Mouse (Mus musculus): ENCODE data around the gene Rpusd4.

The Rpusd4 gene

DNA sequence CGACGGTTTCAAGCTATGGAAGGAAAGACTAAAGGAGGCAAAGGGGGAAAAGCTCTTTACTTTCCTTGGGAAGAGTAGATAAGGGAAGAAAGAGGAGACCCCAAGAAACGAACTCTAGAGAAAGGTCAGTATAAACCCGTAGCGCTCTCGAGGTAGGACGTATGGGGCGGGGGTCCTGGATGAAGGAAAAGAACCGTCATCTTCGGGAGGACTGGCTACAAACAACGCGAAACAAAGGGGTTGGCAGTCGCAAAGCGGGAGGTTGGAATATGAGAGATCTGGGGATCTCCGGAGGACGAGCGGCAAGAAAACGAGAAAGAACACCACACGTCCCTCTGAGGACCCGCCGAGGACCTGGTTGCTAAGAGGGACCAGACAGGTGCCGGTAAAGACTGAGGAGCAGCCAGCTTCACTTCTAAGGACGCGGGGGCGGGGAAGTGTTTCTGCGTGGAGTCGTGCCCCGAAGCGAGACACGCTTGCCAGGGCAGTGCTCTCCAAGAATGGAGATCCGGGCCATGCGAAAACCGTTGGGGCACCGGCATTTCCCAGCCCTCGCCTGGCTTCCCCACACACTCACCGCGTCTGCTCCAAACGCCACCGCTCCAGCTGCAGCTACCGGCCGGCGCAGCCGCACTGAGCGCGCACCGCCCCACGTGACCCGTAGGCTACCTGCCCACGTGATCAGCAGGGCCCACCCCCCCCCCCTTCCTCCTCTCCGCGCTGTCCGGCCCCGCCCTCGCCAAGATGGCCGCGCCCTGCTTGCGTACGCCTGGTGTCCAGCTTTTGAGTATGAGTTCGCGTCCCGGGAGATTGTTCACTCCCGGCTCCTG lies at the start of gene Rpusd4, which contains the start of gene Fam118b:
Rpusd4 (plus strand) TSS at position 720 of the 830 bp plus-strand sequence.
Fam118b (minus strand) TSS at position 660 of the 830 bp plus-strand sequence.
- in situ Hi-C loops (cut with MboI; ENCODE audit: unreplicated experiment in 2 of 2), result loop anchor here (5.0 to 25.0 kb wide), 2 partner anchors 55 to 1970 kb away; partner anchors contain the start of gene Foxred1 (in 2 of the 2)

GRCm38 (mm10) chr9:35217963-35218362 lies 49.7 kb upstream of the Rpusd4 start:
- in situ Hi-C loops (cut with MboI; ENCODE audit: unreplicated experiment in 2 of 2), result no loop called here

DNA sequence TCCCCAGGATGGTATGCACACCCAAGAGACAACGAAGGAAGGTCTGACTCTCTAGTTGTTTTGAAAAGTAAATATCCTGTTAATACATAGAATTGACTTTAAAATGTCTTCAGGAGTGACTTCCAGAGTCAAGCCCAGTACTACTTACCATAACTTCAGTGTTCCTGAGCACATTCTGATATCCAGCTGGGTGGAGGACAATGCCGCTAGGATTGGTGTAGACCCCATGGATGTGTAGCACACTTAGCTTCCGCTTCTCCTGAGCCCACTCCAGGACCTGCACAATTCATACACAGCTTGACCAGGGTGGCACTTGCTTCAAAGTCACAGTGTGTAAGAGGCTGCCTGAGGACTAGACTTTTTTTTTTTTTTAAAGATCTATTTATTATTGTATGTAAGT lies 44.2 kb upstream of the Rpusd4 start:
- in situ Hi-C loops (cut with MboI; ENCODE audit: unreplicated experiment in 2 of 2), result no loop called here

GRCm38 (mm10) chr9:35228671-35229070 lies 39.0 kb upstream of the Rpusd4 start:
- in situ Hi-C loops (cut with MboI; ENCODE audit: unreplicated experiment in 2 of 2), result no loop called here

- in situ Hi-C loops (cut with MboI; ENCODE audit: unreplicated experiment in 2 of 2), result no loop called here
These were observed 31.7 kb upstream of the Rpusd4 start for GRCm38 (mm10) chr9:35235996-35236395.

DNA sequence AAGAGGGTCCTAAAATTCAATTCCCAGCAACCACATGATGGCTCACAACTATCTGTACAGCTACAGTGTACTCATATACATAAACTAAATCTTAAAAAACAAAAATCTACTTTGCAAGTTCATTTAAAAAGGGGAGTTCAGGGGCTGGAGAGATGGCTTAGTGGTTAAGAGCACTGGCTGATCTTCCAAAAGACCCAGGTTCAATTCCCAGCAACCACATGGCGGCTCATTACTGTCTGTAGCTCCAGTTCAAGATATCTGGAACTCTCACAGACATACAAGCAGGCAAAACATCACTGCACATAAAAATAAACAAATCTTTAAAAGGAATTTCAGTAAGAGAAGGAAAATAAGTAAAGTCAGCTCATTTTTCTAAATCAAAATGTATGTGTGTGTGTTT lies 29.3 kb upstream of the Rpusd4 start:
- in situ Hi-C loops (cut with MboI; ENCODE audit: unreplicated experiment in 2 of 2), result no loop called here

- in situ Hi-C loops (cut with MboI; ENCODE audit: unreplicated experiment in 2 of 2), result no loop called here
These were observed 28.6 kb upstream of the Rpusd4 start for GRCm38 (mm10) chr9:35238915-35239571.

- in situ Hi-C loops (cut with MboI; ENCODE audit: unreplicated experiment in 2 of 2), result no loop called here
These were observed 27.9 kb upstream of the Rpusd4 start for GRCm38 (mm10) chr9:35239734-35240133.

DNA sequence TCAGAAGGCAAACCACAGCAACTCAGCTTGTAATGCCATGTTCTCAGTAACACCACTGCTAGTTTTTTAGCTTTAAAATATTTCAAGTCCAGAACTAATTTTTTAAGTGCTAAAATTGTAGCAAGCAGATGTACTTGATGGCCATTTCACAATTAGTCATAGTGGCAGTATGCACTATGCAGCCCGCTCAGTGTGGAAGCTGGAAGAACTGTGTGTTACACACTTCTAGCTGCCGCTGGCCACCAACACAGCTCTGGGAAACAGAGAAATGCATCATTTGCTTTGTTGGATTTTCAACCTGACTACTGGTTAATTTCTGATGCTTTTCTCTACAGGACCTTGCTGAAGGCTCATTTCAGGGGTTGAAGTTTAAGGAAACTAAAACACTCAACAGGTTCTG lies 20.3 kb upstream of the Rpusd4 start:
- in situ Hi-C loops (cut with MboI; ENCODE audit: unreplicated experiment in 2 of 2), result no loop called here

- in situ Hi-C loops (cut with MboI; ENCODE audit: unreplicated experiment in 2 of 2), result no loop called here
These were observed 18.2 kb upstream of the Rpusd4 start for GRCm38 (mm10) chr9:35249476-35249875.

DNA sequence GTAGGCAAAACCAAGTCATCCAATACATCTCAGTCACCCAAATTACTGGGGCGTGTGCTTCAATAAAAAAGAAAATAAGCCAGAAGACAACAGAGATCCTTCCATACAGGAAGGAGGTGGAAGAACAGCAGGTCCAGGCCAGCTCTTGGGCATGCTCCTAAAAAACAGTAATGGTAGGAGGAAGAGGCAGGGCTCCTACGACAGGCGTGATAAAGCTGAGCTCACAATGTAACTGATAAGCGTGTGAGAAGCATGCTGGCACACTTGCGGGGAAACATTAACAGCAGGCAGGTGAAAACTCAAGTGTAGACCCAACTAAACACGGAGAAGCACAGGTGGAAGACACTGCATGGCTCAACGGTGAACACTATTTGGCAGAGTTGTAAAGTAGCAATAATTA lies 10.3 kb upstream of the Rpusd4 start:
- in situ Hi-C loops (cut with MboI; ENCODE audit: unreplicated experiment in 2 of 2), result loop anchor here (25.0 kb wide), 1 partner anchor 1980 kb away; no protein-coding TSS in a partner anchor

DNA sequence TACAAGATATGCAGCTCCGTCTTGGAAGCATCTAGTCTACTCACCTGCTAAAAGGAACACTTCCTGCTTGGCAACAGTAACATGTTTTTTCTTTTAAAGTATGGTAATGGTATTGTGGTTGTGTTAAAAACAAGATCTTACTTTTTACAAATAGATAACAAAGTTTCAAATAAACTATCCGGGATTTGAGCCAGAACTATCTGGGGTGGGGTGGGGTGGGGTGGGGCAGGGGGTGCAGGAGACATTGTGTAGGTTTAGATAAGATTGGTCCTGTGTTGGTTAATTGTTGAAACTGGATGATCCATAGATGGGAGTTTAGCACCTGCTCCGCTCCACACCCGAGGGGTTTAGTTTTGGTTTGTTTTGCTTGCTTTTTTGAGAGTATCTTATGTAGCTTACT lies 5.2 kb upstream of the Rpusd4 start:
- in situ Hi-C loops (cut with MboI; ENCODE audit: unreplicated experiment in 2 of 2), result loop anchor here (25.0 kb wide), 1 partner anchor 1975 kb away; no protein-coding TSS in a partner anchor

DNA sequence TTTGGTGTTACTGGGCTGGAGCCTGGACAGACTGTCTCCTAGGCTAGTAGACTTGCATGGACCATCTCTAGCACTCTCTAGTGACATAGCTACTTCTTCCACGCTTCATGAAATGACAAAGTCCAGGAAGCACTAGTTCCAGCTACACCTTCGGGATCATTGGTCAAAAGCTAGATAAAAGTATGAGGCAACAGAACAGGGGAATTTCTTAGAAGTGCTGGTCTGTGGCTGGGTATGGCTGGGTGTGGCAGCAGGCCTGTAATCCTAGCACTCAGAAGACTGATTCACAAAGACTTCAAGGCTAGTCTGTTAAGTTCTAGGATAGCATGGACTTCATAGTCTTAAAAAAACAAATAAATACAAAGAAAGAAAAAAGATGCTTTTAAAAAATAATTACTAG lies 4.2 kb upstream of the Rpusd4 start:
- in situ Hi-C loops (cut with MboI; ENCODE audit: unreplicated experiment in 2 of 2), result loop anchor here (25.0 kb wide), 1 partner anchor 1974 kb away; no protein-coding TSS in a partner anchor

DNA sequence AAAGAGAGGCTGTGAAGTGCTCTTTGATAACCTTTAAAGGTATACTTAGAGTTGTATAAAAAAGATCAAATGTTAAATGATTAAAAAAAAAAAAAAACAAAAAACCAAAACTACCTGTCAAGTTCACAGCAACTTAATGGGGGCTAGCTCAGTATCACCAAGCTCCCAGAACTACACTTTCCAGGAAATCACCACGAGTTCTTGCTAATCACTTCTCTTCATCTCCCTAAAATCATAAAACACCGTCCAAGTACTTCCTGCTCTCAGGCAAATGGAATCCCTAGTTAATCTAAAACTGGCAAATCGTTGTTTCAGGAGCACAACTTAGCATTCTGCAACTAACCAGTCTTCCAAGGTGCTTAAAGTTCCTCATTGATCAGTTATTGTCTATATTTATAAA lies 3.2 kb upstream of the Rpusd4 start:
- in situ Hi-C loops (cut with MboI; ENCODE audit: unreplicated experiment in 2 of 2), result loop anchor here (25.0 kb wide), 1 partner anchor 1973 kb away; no protein-coding TSS in a partner anchor

DNA sequence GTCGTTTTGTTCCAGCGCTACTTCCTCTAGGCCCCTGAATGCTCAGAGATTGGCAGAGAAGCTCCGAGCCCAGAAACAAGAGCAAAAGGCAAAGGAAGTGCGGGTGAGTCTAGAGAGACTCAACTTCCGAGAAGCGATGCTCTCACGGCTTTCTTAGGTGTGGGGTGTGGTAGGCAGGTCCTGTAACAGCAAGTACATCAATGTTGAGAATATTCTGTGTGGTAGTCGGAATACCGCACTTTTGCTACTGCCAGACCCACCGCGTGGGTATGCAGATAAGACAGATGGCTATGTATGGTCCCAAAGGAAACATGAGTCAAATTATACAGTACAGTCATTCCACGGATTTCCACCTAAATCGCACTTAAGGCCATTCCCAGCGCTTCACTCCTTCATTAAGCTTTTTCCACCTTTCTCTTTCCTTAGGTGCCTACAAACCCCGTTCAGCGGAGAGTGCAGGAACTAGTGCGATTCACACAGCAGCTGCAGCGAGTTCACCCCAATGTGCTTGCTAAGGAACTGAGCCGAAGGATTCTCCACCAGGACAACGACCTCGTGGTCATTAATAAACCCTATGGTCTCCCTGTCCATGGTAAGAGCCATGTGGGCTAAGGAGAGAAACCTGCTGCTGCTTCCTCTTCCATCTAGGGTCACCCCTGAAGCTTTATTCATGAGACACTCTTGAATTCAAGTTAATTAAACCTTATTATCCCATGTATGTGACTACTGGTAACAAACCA lies 481 bp downstream of the Rpusd4 start:
- in situ Hi-C loops (cut with MboI; ENCODE audit: unreplicated experiment in 2 of 2), result loop anchor here (5.0 to 25.0 kb wide), 2 partner anchors 56 to 1969 kb away; partner anchors contain the start of gene Foxred1 (in 2 of the 2)

DNA sequence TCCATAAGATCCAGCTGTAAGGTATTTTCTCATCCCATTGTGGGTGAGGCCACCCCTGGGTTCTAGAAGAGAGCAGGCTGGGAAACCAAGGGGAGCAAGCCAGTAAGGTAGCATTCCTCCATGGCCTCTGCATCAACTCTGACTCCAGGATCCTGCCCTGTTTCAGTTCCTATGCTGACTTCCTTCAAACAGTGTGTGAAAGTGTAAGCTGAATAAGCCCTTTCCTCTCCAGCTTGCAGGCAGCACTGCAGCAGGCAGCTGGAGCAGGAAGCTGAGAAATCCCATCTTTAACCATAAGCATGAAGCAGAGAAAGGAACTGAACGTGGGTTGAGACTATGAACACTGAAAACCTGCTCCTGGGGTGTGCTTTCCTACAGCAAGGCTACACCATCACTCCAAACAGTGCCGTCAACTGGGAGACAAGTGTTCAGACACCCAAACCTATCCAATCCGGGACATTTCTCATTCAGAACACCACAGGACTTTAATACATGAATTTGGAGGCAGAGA lies 10.2 kb downstream of the Rpusd4 start:
- in situ Hi-C loops (cut with MboI; ENCODE audit: unreplicated experiment in 2 of 2), result loop anchor here (25.0 kb wide), 1 partner anchor 1434 kb away; no protein-coding TSS in a partner anchor

GRCm38 (mm10) chr9:35278451-35278850 lies 10.8 kb downstream of the Rpusd4 start:
- in situ Hi-C loops (cut with MboI; ENCODE audit: unreplicated experiment in 2 of 2), result loop anchor here (25.0 kb wide), 1 partner anchor 1434 kb away; no protein-coding TSS in a partner anchor

DNA sequence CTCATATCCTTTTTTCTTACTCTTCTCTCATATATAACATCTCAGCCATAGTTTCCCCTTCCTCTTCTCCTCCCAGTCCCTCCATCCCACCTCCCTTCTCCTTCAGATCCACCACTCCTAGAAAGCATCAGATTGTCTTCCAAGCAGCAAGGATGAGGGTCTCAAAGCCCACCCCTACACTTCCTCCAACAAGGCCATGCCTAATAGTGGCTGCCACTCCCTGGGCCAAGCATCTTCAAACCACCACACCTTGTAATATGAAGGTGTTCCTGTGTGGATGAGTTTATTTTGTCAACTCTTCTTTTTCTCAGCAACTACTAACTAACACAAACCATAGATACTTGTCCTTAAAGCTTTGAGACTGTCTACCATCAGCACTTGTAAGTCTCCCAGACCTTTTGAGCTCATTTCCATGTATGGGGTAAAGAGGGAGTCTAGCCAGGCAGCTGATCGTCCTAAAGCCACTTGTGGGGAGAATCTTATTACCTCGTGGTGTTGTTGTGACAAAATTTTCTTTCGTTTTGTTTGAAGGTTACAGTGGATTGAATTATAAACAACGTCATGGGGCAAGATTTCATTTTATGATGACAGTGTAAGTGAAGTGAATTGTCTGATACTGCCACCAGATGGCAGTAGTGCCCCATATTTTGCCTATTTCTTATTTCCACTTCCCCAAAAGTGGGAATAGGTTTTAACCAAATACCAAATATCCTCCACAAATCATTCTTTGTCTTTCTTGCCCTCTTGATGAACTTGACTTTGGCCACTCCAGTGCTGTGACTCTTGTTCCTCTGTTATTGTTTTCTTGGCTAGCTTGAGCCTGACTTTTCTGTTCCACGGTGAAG lies 14.6 kb downstream of the Rpusd4 start:
- in situ Hi-C loops (cut with MboI; ENCODE audit: unreplicated experiment in 2 of 2), result loop anchor here (5.0 to 25.0 kb wide), 4 partner anchors 250 to 1430 kb away; no protein-coding TSS in a partner anchor

GRCm38 (mm10) chr9:35282851-35283200 lies 15.2 kb downstream of the Rpusd4 start:
- in situ Hi-C loops (cut with MboI; ENCODE audit: unreplicated experiment in 2 of 2), result loop anchor here (5.0 to 25.0 kb wide), 4 partner anchors 249 to 1429 kb away; no protein-coding TSS in a partner anchor

Measured in v-Abl transformed pro-B cells (cell line).